Mouse (Mus musculus) lung, postnatal 0 days (tissue): ENCODE data around the gene Polr2h.

Experiments used
- CTCF ChIP-seq: IDR thresholded peaks from 2 replicates; pipeline ENCODE4 v1.5.1; 2016; ENCODE audit warnings: antibody characterized with exemption, mild to moderate bottlenecking
- EP300 ChIP-seq: IDR thresholded peaks from 2 replicates; pipeline ENCODE4 v1.6.1; 2016; ENCODE audit warnings: antibody characterized with exemption, mild to moderate bottlenecking, control low read depth

DNA sequence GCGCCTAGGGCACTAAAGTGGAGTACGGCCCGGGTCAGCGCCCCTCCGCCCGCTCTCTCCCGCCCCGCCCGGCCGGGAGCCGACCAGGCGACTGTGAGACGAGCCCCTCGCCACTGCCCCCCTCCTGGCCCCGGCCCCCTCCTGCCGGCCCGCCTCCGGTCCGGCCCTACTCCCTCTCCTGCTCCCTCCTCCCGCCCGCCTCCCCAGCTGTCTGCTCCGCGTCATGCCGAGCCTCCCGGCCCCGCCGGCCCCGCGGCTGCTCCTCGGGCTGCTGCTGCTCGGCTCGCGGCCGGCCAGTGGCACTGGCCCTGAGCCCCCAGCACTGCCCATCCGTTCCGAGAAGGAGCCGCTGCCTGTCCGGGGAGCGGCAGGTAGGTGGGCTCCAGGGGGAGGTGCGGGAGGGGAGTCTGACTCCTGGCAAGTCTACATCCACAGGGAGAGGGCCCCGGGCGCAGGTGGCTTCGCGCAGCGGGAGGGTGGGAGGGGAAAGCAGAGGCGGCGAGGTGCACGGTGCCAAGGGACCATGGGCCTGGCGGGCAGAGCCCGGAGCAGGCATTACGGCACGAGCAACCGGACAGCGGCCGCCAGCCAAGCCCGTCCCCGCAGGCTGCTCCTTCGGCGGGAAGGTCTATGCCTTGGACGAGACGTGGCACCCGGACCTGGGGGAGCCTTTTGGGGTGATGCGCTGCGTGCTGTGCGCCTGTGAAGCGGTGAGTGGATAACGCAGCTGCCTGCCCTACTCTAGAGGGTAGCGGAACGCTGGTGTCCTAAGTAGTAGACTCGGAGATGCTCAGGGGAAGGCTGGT is 15.7 kb downstream of the Polr2h start, which contains the start of gene Chrd:
- TF ChIP-seq CTCF (no peak), EP300 (no peak)
